Mouse (Mus musculus) induced T-regulatory cell, adult 2 months (primary cell): ENCODE results near the gene Tbc1d13.
"Not testable (repeated sequence)": the region's sequence is repeated elsewhere in the genome, so short reads cannot be mapped to it uniquely, and the experiment has no call there.

Experiments used
- DNase-seq: peaks from one replicate; pipeline ENCODE4 v3.0.0-alpha.2; 2012; ENCODE audit warnings: low read depth

Gene Tbc1d13

DNA sequence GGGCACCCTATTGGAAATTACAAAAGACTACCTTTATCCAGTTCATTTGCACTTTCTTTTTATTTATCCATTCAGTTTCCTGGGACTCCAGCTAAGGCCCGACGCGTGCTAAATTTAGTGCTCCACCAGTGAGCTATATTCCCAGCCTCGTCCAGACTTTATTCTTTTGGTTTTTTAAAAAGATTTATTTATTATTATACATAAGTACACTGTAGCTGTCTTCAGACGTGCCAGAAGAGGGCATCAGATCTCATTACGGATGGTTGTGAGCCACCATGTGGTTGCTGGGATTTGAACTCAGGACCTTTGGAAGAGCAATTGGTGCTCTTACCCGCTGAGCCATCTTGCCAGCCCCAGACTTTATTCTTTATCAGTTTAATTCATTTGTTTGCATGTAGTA lies 45.2 kb downstream of the Tbc1d13 start:
- DNase-seq: not testable (repeated sequence)

DNA sequence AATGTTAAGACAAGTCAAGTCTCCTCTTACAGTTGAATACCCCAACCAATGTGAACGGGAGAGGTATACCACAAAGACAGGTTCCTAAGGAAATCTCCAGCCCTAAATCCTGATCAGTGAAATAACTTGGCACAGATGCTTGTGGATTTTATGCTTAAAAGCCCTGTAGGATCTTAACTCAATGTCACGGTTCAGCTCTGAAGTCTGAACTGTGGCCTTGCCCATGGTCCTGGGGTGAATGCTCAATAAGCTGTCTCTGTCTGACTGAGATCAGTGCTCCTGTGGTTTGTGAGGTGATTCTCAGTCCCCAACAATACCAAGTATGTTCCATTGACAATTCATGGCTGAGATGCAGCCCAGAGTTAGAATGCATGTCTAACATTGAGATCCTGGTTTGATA lies 48.9 kb downstream of the Tbc1d13 start:
- DNase-seq: no peak

DNA sequence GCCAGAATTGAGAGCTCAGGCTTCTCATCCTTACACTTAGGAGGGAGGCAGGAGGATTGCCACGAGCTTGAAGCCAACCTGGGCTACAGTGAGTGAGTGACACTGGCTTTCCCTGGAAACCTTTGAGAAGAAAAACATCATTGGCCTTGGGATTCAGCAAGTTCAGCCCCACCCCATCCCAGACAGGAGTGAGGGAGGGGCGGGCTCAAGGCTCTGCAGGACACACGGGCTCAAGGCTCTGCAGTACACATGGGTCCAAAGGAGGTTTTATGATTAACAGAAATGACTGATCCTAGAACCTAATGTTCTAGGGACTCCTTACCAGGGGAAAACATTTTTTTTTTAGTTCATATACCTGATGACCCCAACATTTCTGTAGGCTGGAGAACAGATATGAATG lies 50.2 kb downstream of the Tbc1d13 start:
- DNase-seq: no peak

DNA sequence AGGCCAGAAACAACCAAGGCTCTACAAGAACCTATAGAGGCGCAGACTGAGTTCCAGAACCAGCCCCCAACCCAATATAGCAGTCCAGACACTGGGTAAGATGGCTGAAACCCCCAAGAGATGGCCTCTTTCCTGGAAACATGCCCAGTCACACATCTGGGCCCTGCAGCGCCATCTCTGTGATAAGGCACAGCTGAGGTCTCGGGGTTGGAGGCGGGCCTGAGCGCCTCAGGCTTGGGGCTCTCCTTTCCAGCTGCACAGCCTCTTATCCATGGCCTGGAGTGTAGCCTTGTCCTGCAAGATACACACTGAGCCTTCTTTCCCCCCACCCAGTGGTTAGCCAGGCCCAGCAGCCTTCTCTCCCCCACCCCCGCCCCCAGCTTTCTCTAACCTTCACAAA lies 51.7 kb downstream of the Tbc1d13 start:
- no peak for DNase-seq

DNA sequence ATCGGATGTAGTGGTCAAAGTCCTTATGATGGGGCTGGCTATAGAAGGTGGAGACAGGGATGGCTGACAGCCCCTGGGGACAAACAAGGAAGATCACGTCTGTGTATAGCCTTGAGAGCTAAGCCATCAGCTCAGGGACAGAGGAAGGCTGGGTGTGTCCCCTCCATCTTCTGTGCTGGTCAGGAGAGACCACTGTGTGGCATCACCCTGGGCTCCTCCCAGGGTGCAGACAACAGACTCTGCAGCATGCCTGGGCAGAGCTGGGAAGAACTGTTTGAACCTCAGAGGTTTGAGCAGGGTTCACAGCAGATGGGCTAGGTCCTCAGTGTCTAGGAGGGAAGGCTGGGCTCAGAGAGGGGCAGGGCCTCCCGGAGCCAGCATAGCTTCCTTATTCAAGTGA lies 52.1 kb downstream of the Tbc1d13 start:
- DNase-seq: no peak

DNA sequence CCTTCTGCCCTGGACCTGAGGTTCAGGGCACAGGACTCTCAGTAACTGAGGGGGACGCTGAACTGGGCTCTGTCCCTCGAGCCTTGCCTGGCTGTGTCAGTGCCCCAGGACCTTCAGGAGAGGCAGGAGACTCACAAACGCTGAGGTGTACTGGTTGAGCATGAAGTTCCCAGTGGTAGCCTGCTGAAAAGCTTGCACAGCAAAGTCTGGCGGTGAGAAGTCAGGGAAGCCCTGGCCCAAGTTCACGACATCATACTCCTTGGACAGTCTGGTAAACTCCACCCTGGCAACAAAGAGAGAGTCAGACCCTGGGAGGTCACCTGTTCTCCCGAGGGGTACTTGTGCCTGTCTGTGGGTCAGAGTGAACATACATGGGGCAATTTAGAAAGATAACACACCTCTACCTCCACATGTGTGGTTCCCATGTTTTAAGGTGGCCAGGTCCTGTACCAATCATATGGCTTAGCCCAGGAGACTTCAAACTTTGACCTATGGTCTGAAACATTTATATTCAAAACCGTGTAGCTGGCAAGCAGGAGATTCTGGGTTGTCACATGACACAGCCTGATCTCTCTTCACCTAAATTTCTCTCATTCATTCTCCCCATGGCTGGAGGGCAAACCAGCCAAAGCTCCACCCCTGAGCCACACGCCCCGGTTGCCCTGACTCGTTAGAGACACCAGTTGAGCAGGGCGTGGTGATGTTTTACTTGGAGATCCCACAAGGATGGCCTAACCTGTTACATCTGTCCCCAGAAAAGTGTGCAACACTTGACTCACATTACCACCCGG lies 58.4 kb downstream of the Tbc1d13 start:
- no peak for DNase-seq

DNA sequence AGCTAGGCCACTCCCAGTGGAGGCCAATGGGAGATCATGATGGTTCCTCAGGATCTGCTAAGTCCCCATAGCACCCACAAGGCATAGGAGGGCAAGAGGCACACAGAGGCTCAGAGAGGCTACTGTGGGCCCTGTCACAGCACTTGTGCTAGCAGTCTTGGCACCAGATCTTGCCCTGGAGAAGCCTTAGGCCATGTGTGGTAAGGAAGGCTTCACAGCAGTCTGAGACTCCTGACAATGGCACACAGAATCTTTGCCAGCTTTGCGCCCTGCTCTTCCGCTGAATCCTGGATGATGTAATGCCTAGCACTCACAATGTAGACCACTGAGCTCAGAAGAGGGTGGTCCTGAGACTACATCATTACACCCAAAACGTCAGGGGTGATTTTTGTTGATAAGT lies 61.1 kb downstream of the Tbc1d13 start:
- no peak for DNase-seq

DNA sequence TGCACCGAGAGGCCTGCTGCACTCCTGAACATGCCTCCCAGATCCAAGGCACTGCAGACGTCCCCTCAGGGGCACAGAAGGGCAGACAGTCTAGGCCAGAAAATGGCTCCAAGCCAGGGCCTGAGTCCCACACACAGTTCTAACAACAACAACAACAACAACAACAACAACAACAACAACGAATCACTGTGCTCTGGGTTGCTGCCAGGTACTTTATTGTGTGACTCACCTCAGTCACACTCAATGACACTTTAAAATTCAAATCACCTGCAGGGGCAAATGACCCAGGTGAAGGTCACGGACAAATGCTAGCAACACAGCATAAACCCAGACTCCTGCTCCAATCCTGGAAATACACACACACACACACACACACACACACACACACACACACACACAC lies 64.5 kb downstream of the Tbc1d13 start:
- DNase-seq: no peak

DNA sequence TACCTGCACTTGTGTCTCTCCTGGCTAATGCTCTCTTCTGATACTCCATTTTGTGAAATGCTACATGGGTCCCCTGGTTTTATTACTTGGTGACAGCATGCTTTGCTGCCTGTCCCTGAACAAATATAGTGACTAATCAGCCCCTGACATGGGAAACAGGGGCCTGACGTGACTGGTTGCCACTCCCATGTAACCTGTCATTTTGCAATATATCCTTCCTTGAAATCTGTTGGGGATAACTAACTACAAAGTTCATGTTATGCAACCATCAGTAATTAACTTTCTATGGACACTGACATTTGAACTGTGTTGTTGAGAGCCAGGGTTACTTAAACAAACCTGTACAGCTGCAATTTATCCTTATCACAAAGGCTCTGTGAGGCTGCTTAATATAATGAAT lies 66.4 kb downstream of the Tbc1d13 start:
- DNase-seq: no peak

DNA sequence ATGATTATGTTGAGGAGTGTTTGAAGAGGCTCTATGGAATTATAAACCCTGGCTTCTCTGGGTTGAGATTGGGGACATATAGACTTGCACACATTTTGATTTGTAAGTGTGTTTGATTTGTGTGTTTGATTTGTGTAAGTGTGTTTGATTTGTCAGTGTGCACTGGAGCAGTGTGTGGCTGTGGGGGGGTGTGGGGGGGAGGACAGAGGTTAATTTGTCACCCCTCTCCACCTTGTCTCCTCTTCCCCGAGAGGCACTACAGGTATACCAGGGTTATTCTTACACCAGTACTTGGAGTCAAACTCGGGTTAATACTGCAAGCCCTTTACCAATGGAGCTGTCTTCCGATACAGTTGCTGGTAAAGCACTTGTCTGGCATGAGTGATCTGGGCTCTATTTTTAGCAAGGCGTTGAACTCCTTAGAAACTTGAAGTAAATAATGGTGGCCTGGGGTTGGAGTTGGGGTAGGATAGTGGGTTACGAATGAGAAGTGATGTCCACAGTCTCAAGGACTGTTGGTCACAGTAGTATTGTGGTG lies 66.9 kb downstream of the Tbc1d13 start:
- no peak for DNase-seq
